Mouse (Mus musculus): Measurements from ENCODE around the gene Plod1.
"Not testable (repeated sequence)": the region's sequence is repeated elsewhere in the genome, so short reads cannot be mapped to it uniquely, and the experiment has no call there.

Plod1 gene

GRCm38 (mm10) chr4:147896411-147896810 is 40.2 kb downstream of the Plod1 start:
- no peak for DNase-seq (ENCODE audit: low read depth, low spot score)

GRCm38 (mm10) chr4:147895815-147896330 is 40.7 kb downstream of the Plod1 start:
- no peak for DNase-seq (ENCODE audit: low read depth, low spot score)

GRCm38 (mm10) chr4:147890341-147890740 is 46.2 kb downstream of the Plod1 start:
- DNase-seq (ENCODE audit: low read depth, low spot score) = no peak

- DNase-seq (ENCODE audit: low read depth, low spot score) = no peak
Observed at GRCm38 (mm10) chr4:147888237-147888636, 48.3 kb downstream of the Plod1 start.

GRCm38 (mm10) chr4:147887277-147887676 is 49.3 kb downstream of the Plod1 start:
- no peak for DNase-seq (ENCODE audit: low read depth, low spot score)

GRCm38 (mm10) chr4:147886158-147886557 is 50.4 kb downstream of the Plod1 start:
- no peak for DNase-seq (ENCODE audit: low read depth, low spot score)

- DNase-seq (ENCODE audit: low read depth, low spot score) = no peak
Observed at GRCm38 (mm10) chr4:147884138-147884537, 52.4 kb downstream of the Plod1 start.

- DNase-seq (ENCODE audit: low read depth, low spot score) = no peak
Observed at GRCm38 (mm10) chr4:147883041-147883440, 53.5 kb downstream of the Plod1 start.

GRCm38 (mm10) chr4:147881792-147882191 is 54.8 kb downstream of the Plod1 start:
- no peak for DNase-seq (ENCODE audit: low read depth, low spot score)

GRCm38 (mm10) chr4:147879865-147880264 is 56.7 kb downstream of the Plod1 start:
- DNase-seq (ENCODE audit: low read depth, low spot score) = peak; percentile 50

GRCm38 (mm10) chr4:147879456-147879855 is 57.1 kb downstream of the Plod1 start:
- no peak for DNase-seq (ENCODE audit: low read depth, low spot score)

- no peak for DNase-seq (ENCODE audit: low read depth, low spot score)
Observed at GRCm38 (mm10) chr4:147878537-147878936, 58.0 kb downstream of the Plod1 start.

GRCm38 (mm10) chr4:147875852-147876575 is 60.6 kb downstream of the Plod1 start:
- DNase-seq (ENCODE audit: low read depth, low spot score) = no peak

GRCm38 (mm10) chr4:147869238-147869637 is 67.3 kb downstream of the Plod1 start:
- DNase-seq (ENCODE audit: low read depth, low spot score) = no peak

GRCm38 (mm10) chr4:147868450-147869031 is 68.0 kb downstream of the Plod1 start, which contains the start of the genes Miip and Fv1:
TSS of gene Miip (minus strand) at chr4:147868816.
TSS of gene Fv1 (plus strand) at chr4:147868979.
- DNase-seq (ENCODE audit: low read depth, low spot score) = peak; percentile 91

GRCm38 (mm10) chr4:147867563-147868449 is 68.8 kb downstream of the Plod1 start:
- no peak for DNase-seq (ENCODE audit: low read depth, low spot score)

GRCm38 (mm10) chr4:147866793-147867192 is 69.8 kb downstream of the Plod1 start:
- DNase-seq (ENCODE audit: low read depth, low spot score) = not testable (repeated sequence)

GRCm38 (mm10) chr4:147866056-147866455 is 70.5 kb downstream of the Plod1 start:
- no peak for DNase-seq (ENCODE audit: low read depth, low spot score)

- DNase-seq (ENCODE audit: low read depth, low spot score) = no peak
Observed at GRCm38 (mm10) chr4:147865651-147866050, 70.9 kb downstream of the Plod1 start.

GRCm38 (mm10) chr4:147862051-147862450 is 74.5 kb downstream of the Plod1 start:
- no peak for DNase-seq (ENCODE audit: low read depth, low spot score)
